Mouse (Mus musculus) CD4-positive naive resting alpha-beta T cell, adult 57 days (primary cell): ENCODE results near the gene Rad52. TPM values are rescaled to one million over a fixed set of nuclear protein-coding genes. Genes with fewer than 3 reads are reported as not detected.

Experiments used
- total RNA-seq: library from RNA; stranded (reverse); gene quantifications from one replicate; pipeline ENCODE4 v1.2.4, GENCODE M21; 2023

Rad52 gene
- 25.2 TPM for total RNA-seq

DNA sequence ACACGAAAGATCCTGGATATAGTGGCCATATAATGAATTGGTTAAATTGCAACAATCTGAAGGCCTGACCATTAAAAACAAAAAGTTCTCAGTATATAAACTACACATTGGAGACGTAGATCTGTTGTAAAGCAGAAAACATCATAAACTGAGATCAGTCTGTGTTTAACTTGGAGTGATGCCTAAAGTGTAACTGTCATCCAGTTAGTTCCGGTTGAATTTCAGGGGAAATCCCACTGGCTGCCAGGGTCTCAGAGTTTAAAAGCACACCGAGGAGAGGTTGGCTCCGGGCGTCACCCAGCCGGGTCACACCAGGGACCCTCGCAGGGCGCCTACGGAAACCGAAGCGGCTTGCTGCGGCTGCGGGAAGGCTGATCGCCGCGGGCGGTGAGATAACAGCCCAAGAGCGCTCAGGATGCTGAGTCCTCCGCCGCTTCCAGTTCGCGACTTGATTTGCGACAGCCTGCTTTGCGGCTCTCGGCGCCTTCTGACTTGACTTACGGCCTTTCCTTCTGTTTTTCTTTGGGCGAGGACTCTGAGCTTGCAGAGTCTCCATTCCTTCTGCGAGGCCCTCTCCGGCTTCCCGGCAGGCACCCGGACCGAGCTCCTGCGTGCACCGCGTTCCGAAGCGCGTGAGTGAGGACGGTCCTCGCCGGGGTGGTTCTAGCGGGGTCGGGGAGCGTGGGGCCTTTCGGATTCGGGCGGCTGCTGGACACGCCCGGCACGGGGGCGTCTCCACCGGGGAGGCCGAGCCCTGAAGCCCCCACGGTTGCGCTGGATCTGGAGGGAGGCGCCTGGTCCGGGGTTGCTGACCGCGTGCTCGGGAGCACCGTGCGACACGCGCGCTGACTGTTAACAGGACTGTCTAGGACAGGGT is at the start of gene Rad52:
Gene Rad52, plus strand, starts transcription at position 495 of the 877 bp plus-strand sequence.

Other genes with a start within 250 kb of the Rad52 start
- gene Erc1, start 54.5 kb upstream of the Rad52 start, total RNA-seq = 20.9 TPM
- gene Wnk1, start 136.0 kb downstream of the Rad52 start, total RNA-seq = 331 TPM
- gene Ninj2, start 190.7 kb downstream of the Rad52 start, total RNA-seq = 0.74 TPM